In genomic region chr9:107738020-107738840, GRCm38 (mm10) we compare ENCODE assay signal across 8 mouse cellular contexts. TPM values are rescaled to one million over a fixed set of nuclear protein-coding genes. Genes with fewer than 3 reads are reported as not detected.
DNase-seq lines count a peak whose midpoint lies in the region; ATAC-seq and TF ChIP-seq lines count a peak whose summit lies in the region.

No protein-coding gene starts in this region.

- peaks cover 45% of the 10 kb centered on the region for H3K36me3 ChIP-seq in embryonic facial prominence, embryonic 15.5 days
- peaks cover 50% of the 10 kb centered on the region for H3K36me3 ChIP-seq in heart, embryonic 10.5 days
- peaks cover 50% of the 10 kb centered on the region for H3K36me3 ChIP-seq in kidney, embryonic 14.5 days (ENCODE audit: control insufficient read depth, insufficient read depth, low read length)
- peaks cover 54% of the 10 kb centered on the region for H3K36me3 ChIP-seq in limb, embryonic 14.5 days (ENCODE audit: control insufficient read depth, insufficient read depth, low read length)

- H3K4me1 ChIP-seq in embryonic facial prominence, embryonic 15.5 days, result peaks cover 42% of the 10 kb centered on the region
- peaks cover 42% of the 10 kb centered on the region for H3K4me1 ChIP-seq in heart, embryonic 10.5 days
- peaks cover 31% of the 10 kb centered on the region for H3K4me1 ChIP-seq in kidney, embryonic 14.5 days (ENCODE audit: control insufficient read depth, insufficient read depth, low read length)
- peaks cover 29% of the 10 kb centered on the region for H3K4me1 ChIP-seq in limb, embryonic 14.5 days (ENCODE audit: control insufficient read depth, insufficient read depth, low read length)

- TF ChIP-seq POLR2A in limb, embryonic 14.5 days (IDR thresholded peaks at IDR 0.05; ENCODE audit: borderline replicate concordance, extremely low read depth, insufficient read depth, insufficient read length), result peak; percentile 42; the same call in 1 of the 2 replicates

- no peak overlapping the region for H3K4me2 ChIP-seq in embryonic facial prominence, embryonic 15.5 days (replicated peaks)
- H3K4me2 ChIP-seq in kidney, embryonic 14.5 days (replicated peaks; ENCODE audit: low read depth, low read length), result no peak overlapping the region
- H3K4me2 ChIP-seq in limb, embryonic 14.5 days (replicated peaks; ENCODE audit: low read depth, low read length, severe bottlenecking), result no peak overlapping the region

- no peak overlapping the region for H3K4me3 ChIP-seq in embryonic facial prominence, embryonic 15.5 days (replicated peaks)
- H3K4me3 ChIP-seq in heart, embryonic 10.5 days, result no peak overlapping the region
- H3K4me3 ChIP-seq in kidney, embryonic 14.5 days (ENCODE audit: low read length), result no peak overlapping the region
- H3K4me3 ChIP-seq in limb, embryonic 14.5 days (replicated peaks; ENCODE audit: low read length), result no peak overlapping the region

- 18% methylated on average over 7 of the region's 7 CpGs for WGBS in embryonic facial prominence, embryonic 15.5 days
- 24% methylated on average over 7 of the region's 7 CpGs for WGBS in heart, embryonic 10.5 days
- 20% methylated on average over 7 of the region's 7 CpGs for WGBS in kidney, embryonic 14.5 days
- 20% methylated on average over 7 of the region's 7 CpGs for WGBS in limb, embryonic 14.5 days

- H3K27ac ChIP-seq in embryonic facial prominence, embryonic 15.5 days (replicated peaks), result peak overlapping the region; percentile 56; the same call in 1 of the 2 replicates
- no peak overlapping the region for H3K27ac ChIP-seq in heart, embryonic 10.5 days
- peak overlapping the region; percentile 26; the same call in 1 of the 2 replicates for H3K27ac ChIP-seq in kidney, embryonic 14.5 days (ENCODE audit: low read depth, low read length)
- no peak overlapping the region for H3K27ac ChIP-seq in limb, embryonic 14.5 days (replicated peaks; ENCODE audit: low read depth, low read length)

- peak; percentile 81 for DNase-seq in 416B (ENCODE audit: low read depth)
- peak; percentile 73 to 83 for DNase-seq in adrenal gland, postnatal 4 days (ENCODE audit: low spot score in 2 of 2)
- peak; percentile 95 for DNase-seq in heart, embryonic 10.5 days (ENCODE audit: low spot score)
- DNase-seq in limb, embryonic 14.5 days (ENCODE audit: low spot score), result peak; percentile 92
- DNase-seq in monocyte, adult 2 months (ENCODE audit: low read depth in 1 of 2, low spot score in 2 of 2), result peak; percentile 45 to 62
- DNase-seq in spleen, postnatal 14 days (ENCODE audit: low spot score in 2 of 2), result peak; percentile 67 to 80

- no peaks in the 10 kb centered on the region for H3K9me3 ChIP-seq in embryonic facial prominence, embryonic 15.5 days (replicated peaks)
- no peaks in the 10 kb centered on the region for H3K9me3 ChIP-seq in heart, embryonic 10.5 days
- no peaks in the 10 kb centered on the region for H3K9me3 ChIP-seq in kidney, embryonic 14.5 days (ENCODE audit: control insufficient read depth, low read length)
- H3K9me3 ChIP-seq in limb, embryonic 14.5 days (ENCODE audit: control insufficient read depth, low read length), result no peaks in the 10 kb centered on the region

- H3K27me3 ChIP-seq in embryonic facial prominence, embryonic 15.5 days, result no peaks in the 10 kb centered on the region
- H3K27me3 ChIP-seq in heart, embryonic 10.5 days (ENCODE audit: insufficient read depth, poor library complexity, severe bottlenecking), result peaks cover 26% of the 10 kb centered on the region
- no peaks in the 10 kb centered on the region for H3K27me3 ChIP-seq in kidney, embryonic 14.5 days (ENCODE audit: control insufficient read depth, insufficient read depth, low read length)
- no peaks in the 10 kb centered on the region for H3K27me3 ChIP-seq in limb, embryonic 14.5 days (ENCODE audit: control insufficient read depth, insufficient read depth, low read length)

- ATAC-seq in embryonic facial prominence, embryonic 15.5 days (ENCODE audit: insufficient number of reproducible peaks, low FRiP score, low TSS enrichment, low read depth), result peak; percentile 26
- ATAC-seq in kidney, embryonic 14.5 days (ENCODE audit: low FRiP score, low TSS enrichment), result peak; percentile 63
- ATAC-seq in limb, embryonic 14.5 days (ENCODE audit: low FRiP score, low read depth), result peak; percentile 64

- no peak overlapping the region for H3K9ac ChIP-seq in embryonic facial prominence, embryonic 15.5 days
- H3K9ac ChIP-seq in kidney, embryonic 14.5 days (ENCODE audit: low read depth, low read length), result no peak overlapping the region
- H3K9ac ChIP-seq in limb, embryonic 14.5 days (ENCODE audit: low read depth, low read length, severe bottlenecking), result no peak overlapping the region

RNA-seq across cellular contexts. Expression of gene Sema3f, which starts 28.0 kb away (rescaled TPM):
- total RNA-seq in adrenal gland, postnatal 4 days (2021), result 10 to 100 TPM; 28.9 to 32.8 TPM
- polyA plus RNA-seq in embryonic facial prominence, embryonic 15.5 days (2015; fragmentation: Nextera tagmentation; extraction: Ambion mirVana), result 40.6 and 44.6 TPM in 2 replicates
- polyA plus RNA-seq in heart, embryonic 10.5 days (2016; fragmentation: Nextera tagmentation; extraction: Ambion mirVana), result 4.7 and 13.2 TPM in 2 replicates
- polyA plus RNA-seq in kidney, embryonic 14.5 days (2014; fragmentation: Nextera tagmentation; extraction: Ambion mirVana), result 32.4 and 38.4 TPM in 2 replicates
- 228 and 332 TPM in 2 replicates for polyA plus RNA-seq in limb, embryonic 14.5 days (2012; rRNA removed)
- polyA plus RNA-seq in limb, embryonic 14.5 days (2014; fragmentation: Nextera tagmentation; extraction: Ambion mirVana), result 48.8 and 55.6 TPM in 2 replicates

RNA-seq across cellular contexts. Expression of gene Rbm5, which starts 32.6 kb away (rescaled TPM):
- total RNA-seq in adrenal gland, postnatal 4 days (2021), result 100 to 1,000 TPM; 152 to 155 TPM
- 198 and 218 TPM in 2 replicates for polyA plus RNA-seq in embryonic facial prominence, embryonic 15.5 days (2015; fragmentation: Nextera tagmentation; extraction: Ambion mirVana)
- polyA plus RNA-seq in heart, embryonic 10.5 days (2016; fragmentation: Nextera tagmentation; extraction: Ambion mirVana), result 131 and 159 TPM in 2 replicates
- 128 and 193 TPM in 2 replicates for polyA plus RNA-seq in kidney, embryonic 14.5 days (2014; fragmentation: Nextera tagmentation; extraction: Ambion mirVana)
- polyA plus RNA-seq in limb, embryonic 14.5 days (2012; rRNA removed), result 185 and 196 TPM in 2 replicates
- polyA plus RNA-seq in limb, embryonic 14.5 days (2014; fragmentation: Nextera tagmentation; extraction: Ambion mirVana), result 163 and 181 TPM in 2 replicates

RNA-seq across cellular contexts. Expression of gene Gnat1, which starts 58.7 kb away (rescaled TPM):
- 1 to 10 TPM in 1 of 2 experiments, under 1 TPM in 1; 0.73 to 1.6 TPM for total RNA-seq in adrenal gland, postnatal 4 days (2021)
- 1.9 and 3.4 TPM in 2 replicates for polyA plus RNA-seq in embryonic facial prominence, embryonic 15.5 days (2015; fragmentation: Nextera tagmentation; extraction: Ambion mirVana)
- 1.2 and 3.2 TPM in 2 replicates for polyA plus RNA-seq in heart, embryonic 10.5 days (2016; fragmentation: Nextera tagmentation; extraction: Ambion mirVana)
- polyA plus RNA-seq in kidney, embryonic 14.5 days (2014; fragmentation: Nextera tagmentation; extraction: Ambion mirVana), result 4.7 and 5.3 TPM in 2 replicates
- polyA plus RNA-seq in limb, embryonic 14.5 days (2012; rRNA removed), result 0.28 and 0.44 TPM in 2 replicates
- 0.55 and 0.57 TPM in 2 replicates for polyA plus RNA-seq in limb, embryonic 14.5 days (2014; fragmentation: Nextera tagmentation; extraction: Ambion mirVana)

Comparison
In these comparisons a context has a peak if more than half of its experiments do, and no peak if none do; other contexts are left out.
1. H3K27ac ChIP-seq: peak in embryonic facial prominence, embryonic 15.5 days (single experiment) and kidney, embryonic 14.5 days (single experiment); none in heart, embryonic 10.5 days (single experiment) and limb, embryonic 14.5 days (single experiment).
2. Peak in every context shown above with its lines, with median percentiles within 50 percentile points of each other: DNase-seq and ATAC-seq.